Comparison of ENCODE assay signal across 9 mouse cellular contexts in the genomic region with DNA sequence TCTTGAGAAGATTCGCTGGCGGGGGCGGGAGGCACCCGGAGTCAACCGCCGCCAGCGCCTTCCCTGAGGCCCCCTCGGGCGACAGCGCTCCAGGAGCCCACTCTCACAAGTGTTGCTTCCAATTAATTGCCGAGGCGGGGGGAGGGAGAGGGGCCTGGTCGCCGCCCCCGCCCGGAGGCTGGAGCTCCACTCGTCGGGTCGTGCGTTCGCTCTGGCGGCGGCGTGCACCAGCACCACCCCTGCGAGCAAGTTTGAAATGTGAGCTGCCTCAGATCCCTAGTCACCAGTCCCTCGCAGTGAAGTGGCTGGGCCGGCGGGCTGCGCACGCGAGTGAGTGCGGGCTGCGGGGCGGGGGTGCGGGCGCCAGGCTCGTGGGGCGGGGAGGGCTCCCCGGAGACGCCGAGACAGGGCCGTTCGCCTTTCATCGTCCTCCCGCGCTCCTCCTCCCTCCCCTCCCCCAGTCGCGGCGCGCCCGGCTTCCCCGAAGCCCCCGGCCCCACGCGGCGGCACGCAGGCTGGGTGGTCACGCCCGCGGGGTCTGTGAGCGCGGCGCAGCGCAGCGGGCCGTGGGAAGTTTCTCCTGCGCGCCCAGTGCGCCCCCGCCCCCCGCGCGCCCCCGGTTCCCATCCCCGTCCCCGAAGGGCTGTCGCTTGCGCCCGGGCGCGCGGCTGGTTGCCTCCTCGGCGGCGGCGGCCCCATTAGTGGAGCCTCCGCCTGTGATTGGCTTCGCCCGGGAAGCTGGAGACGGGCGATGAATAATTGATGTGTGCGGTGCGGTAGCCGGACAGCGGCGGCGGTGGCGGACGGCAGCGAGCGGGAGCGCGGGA.
DNase-seq lines count a peak whose midpoint lies in the region; ATAC-seq and TF ChIP-seq lines count a peak whose summit lies in the region.
"Had no signal": no experiment of that assay in that cellular context is flagged by ENCODE, and none has a peak within 500 bp of the region (broad histone marks: within the 10 kb centered on the region; RNA-seq: fewer than 3 reads in every experiment).

No protein-coding gene starts in this region.

- H3K9ac ChIP-seq in embryonic facial prominence, embryonic 11.5 days (replicated peaks; ENCODE audit: low read length) = peak overlapping the region; percentile 95
- peak overlapping the region; percentile 97 for H3K9ac ChIP-seq in midbrain, embryonic 13.5 days (replicated peaks)

- intact Hi-C loops in heart, postnatal 14 days (cut with DNase I) = loop anchor here (5.0 kb wide), 1 partner anchor 35 kb away; no protein-coding TSS in a partner anchor

- peak overlapping the region; percentile 94 for H3K4me2 ChIP-seq in embryonic facial prominence, embryonic 11.5 days (ENCODE audit: low read depth, low read length)
- H3K4me2 ChIP-seq in midbrain, embryonic 13.5 days (replicated peaks) = peak overlapping the region; percentile 92

- H3K27me3 ChIP-seq in E14TG2a.4 (ENCODE audit: insufficient read depth, low read length) = peaks cover 71% of the 10 kb centered on the region
- H3K27me3 ChIP-seq in embryonic facial prominence, embryonic 11.5 days (ENCODE audit: control insufficient read depth, insufficient read depth, low read length) = no peaks in the 10 kb centered on the region
- H3K27me3 ChIP-seq in limb, embryonic 10.5 days (ENCODE audit: low read depth, poor library complexity, severe bottlenecking) = no peaks in the 10 kb centered on the region
- H3K27me3 ChIP-seq in midbrain, embryonic 13.5 days = no peaks in the 10 kb centered on the region
- H3K27me3 ChIP-seq in testis, adult 2 months (ENCODE audit: control insufficient read depth, insufficient read depth, low read length) = no peaks in the 10 kb centered on the region

- no peaks in the 10 kb centered on the region for H3K9me3 ChIP-seq in E14TG2a.4 (ENCODE audit: low read length)
- H3K9me3 ChIP-seq in embryonic facial prominence, embryonic 11.5 days (replicated peaks; ENCODE audit: control insufficient read depth, low read length) = no peaks in the 10 kb centered on the region
- no peaks in the 10 kb centered on the region for H3K9me3 ChIP-seq in limb, embryonic 10.5 days (replicated peaks)
- H3K9me3 ChIP-seq in midbrain, embryonic 13.5 days = no peaks in the 10 kb centered on the region

- DNase-seq in cerebellum, adult 18-20 months = peak; percentile 52 to 62
- peak; percentile 79 for DNase-seq in embryonic facial prominence, embryonic 11.5 days (ENCODE audit: low spot score)
- peak; percentile 55 to 63 for DNase-seq in heart, postnatal 14 days
- DNase-seq in limb, embryonic 10.5 days (ENCODE audit: low spot score) = peak; percentile 85

- no peak for TF ChIP-seq POLR2A in testis, adult 2 months (IDR thresholded peaks at IDR 0.05; ENCODE audit: control insufficient read depth, low read depth, low read length)

- H3K27ac ChIP-seq in embryonic facial prominence, embryonic 11.5 days (replicated peaks; ENCODE audit: low read depth, low read length) = peak overlapping the region; percentile 98
- peak overlapping the region; percentile 97 for H3K27ac ChIP-seq in limb, embryonic 10.5 days
- H3K27ac ChIP-seq in midbrain, embryonic 13.5 days = peak overlapping the region; percentile 100
- H3K27ac ChIP-seq in testis, adult 2 months (ENCODE audit: control insufficient read depth, insufficient read depth, low read depth, low read length) = no peak overlapping the region

- peaks cover 5% of the 10 kb centered on the region; the same call in 1 of the 2 replicates for H3K36me3 ChIP-seq in E14TG2a.4 (ENCODE audit: insufficient read depth, low read length)
- H3K36me3 ChIP-seq in embryonic facial prominence, embryonic 11.5 days (replicated peaks; ENCODE audit: control insufficient read depth, insufficient read depth, low read depth, low read length) = no peaks in the 10 kb centered on the region
- H3K36me3 ChIP-seq in limb, embryonic 10.5 days = peaks cover 21% of the 10 kb centered on the region
- H3K36me3 ChIP-seq in midbrain, embryonic 13.5 days = no peaks in the 10 kb centered on the region
- H3K36me3 ChIP-seq in testis, adult 2 months (ENCODE audit: control insufficient read depth, insufficient read depth, low read length) = no peaks in the 10 kb centered on the region
- H3K36me3 ChIP-seq: G1E had no signal

- TF ChIP-seq CTCF in E14TG2a.4 (conservative IDR thresholded peaks at IDR 0.05; ENCODE audit: low read length) = no peak
- TF ChIP-seq CTCF in testis, adult 2 months (IDR thresholded peaks at IDR 0.05; ENCODE audit: control insufficient read depth, insufficient read depth, insufficient replicate concordance, low read depth, low read length) = no peak

- WGBS in embryonic facial prominence, embryonic 11.5 days = under 1% methylated on average over 58 of the region's 103 CpGs
- WGBS in limb, embryonic 10.5 days = under 1% methylated on average over 96 of the region's 103 CpGs
- WGBS in midbrain, embryonic 13.5 days = 0% methylated on average over 72 of the region's 103 CpGs

- ATAC-seq in cerebellum, adult (ENCODE audit: insufficient number of reproducible peaks, low FRiP score, low TSS enrichment) = no peak; the same call in 1 of the 2 replicates
- ATAC-seq in embryonic facial prominence, embryonic 11.5 days (replicated peaks; ENCODE audit: insufficient number of reproducible peaks, low FRiP score, low TSS enrichment, low read depth) = peak; percentile 73
- ATAC-seq in midbrain, embryonic 13.5 days = peak; percentile 76

- H3K4me1 ChIP-seq in E14TG2a.4 (replicated peaks; ENCODE audit: low read depth, low read length) = peaks cover 79% of the 10 kb centered on the region
- peaks cover 31% of the 10 kb centered on the region for H3K4me1 ChIP-seq in embryonic facial prominence, embryonic 11.5 days (ENCODE audit: control insufficient read depth, insufficient read depth, low read length)
- H3K4me1 ChIP-seq in limb, embryonic 10.5 days = peaks cover 92% of the 10 kb centered on the region
- H3K4me1 ChIP-seq in midbrain, embryonic 13.5 days (replicated peaks) = peaks cover 88% of the 10 kb centered on the region
- H3K4me1 ChIP-seq in testis, adult 2 months (ENCODE audit: control insufficient read depth, insufficient read depth, low read length) = peaks cover 14% of the 10 kb centered on the region

- peak overlapping the region; percentile 86 for H3K4me3 ChIP-seq in E14TG2a.4 (replicated peaks; ENCODE audit: low read length)
- peak overlapping the region; percentile 76 for H3K4me3 ChIP-seq in embryonic facial prominence, embryonic 11.5 days (ENCODE audit: low read depth, low read length)
- peak overlapping the region; percentile 67 for H3K4me3 ChIP-seq in limb, embryonic 10.5 days
- peak overlapping the region; percentile 81 for H3K4me3 ChIP-seq in midbrain, embryonic 13.5 days (replicated peaks)
- peak overlapping the region; percentile 75 for H3K4me3 ChIP-seq in testis, adult 2 months (ENCODE audit: control insufficient read depth, low read depth, low read length)
